Mouse (Mus musculus): Measurements from ENCODE around the gene E4f1. TPM values are rescaled to one million over a fixed set of nuclear protein-coding genes. Genes with fewer than 3 reads are reported as not detected.
A peak's percentile ranks its signal among the peaks of the same experiment; 100 is the strongest.

The E4f1 gene
- polyA plus RNA-seq, 1 experiment from 2014 or later: 54.0 TPM

- WGBS: 34% methylated on average over 11 of the region's 11 CpGs
- ATAC-seq: no peak
- peaks cover 23% of the 10 kb centered on the region for H3K36me3 ChIP-seq (ENCODE audit: control insufficient read depth, insufficient read depth)
These were observed 32.1 kb upstream of the E4f1 start for GRCm38 (mm10) chr17:24502208-24502607.

GRCm38 (mm10) chr17:24496026-24496425, 25.9 kb upstream of the E4f1 start:
- H3K9me3 ChIP-seq (ENCODE audit: control insufficient read depth, low read length): no peaks in the 10 kb centered on the region
- no peaks in the 10 kb centered on the region; the same call in none of the 2 replicates for H3K4me1 ChIP-seq (replicated peaks; ENCODE audit: control insufficient read depth, insufficient read depth, low read length)
- H3K27me3 ChIP-seq (replicated peaks; ENCODE audit: control insufficient read depth, insufficient read depth, low read length): no peaks in the 10 kb centered on the region
- no peak overlapping the region for H3K4me3 ChIP-seq (replicated peaks; ENCODE audit: low read length)
- peak overlapping the region; percentile 20; the same call in 1 of the 2 replicates for H3K27ac ChIP-seq (ENCODE audit: low read length)
- WGBS: 80% methylated on average over 1 of the region's 1 CpGs
- ATAC-seq: no peak
- H3K4me2 ChIP-seq (ENCODE audit: low read length): no peak overlapping the region
- peaks cover 13% of the 10 kb centered on the region for H3K36me3 ChIP-seq (ENCODE audit: control insufficient read depth, insufficient read depth)
- H3K9ac ChIP-seq (replicated peaks; ENCODE audit: low read depth, low read length): no peak overlapping the region

More at GRCm38 (mm10) chr17:24502208-24502607, 32.1 kb upstream of the E4f1 start:
- Histone ChIP-seq H3K9ac (replicated peaks; ENCODE audit: low read depth, low read length) (no peak overlapping the region), H3K4me3 (replicated peaks; ENCODE audit: low read length) (no peak overlapping the region), H3K4me2 (ENCODE audit: low read length) (no peak overlapping the region), H3K27ac (ENCODE audit: low read length) (no peak overlapping the region), H3K27me3 (replicated peaks; ENCODE audit: control insufficient read depth, insufficient read depth, low read length) (no peaks in the 10 kb centered on the region), H3K9me3 (ENCODE audit: control insufficient read depth, low read length) (no peaks in the 10 kb centered on the region), H3K4me1 (replicated peaks; ENCODE audit: control insufficient read depth, insufficient read depth, low read length) (no peaks in the 10 kb centered on the region)

GRCm38 (mm10) chr17:24495443-24495842, 25.3 kb upstream of the E4f1 start:
- no peaks in the 10 kb centered on the region for H3K27me3 ChIP-seq (replicated peaks; ENCODE audit: control insufficient read depth, insufficient read depth, low read length)
- peaks cover 11% of the 10 kb centered on the region for H3K36me3 ChIP-seq (ENCODE audit: control insufficient read depth, insufficient read depth)
- ATAC-seq: peak; percentile 49; the same call in 1 of the 2 replicates
- peaks cover 3% of the 10 kb centered on the region for H3K4me1 ChIP-seq (replicated peaks; ENCODE audit: control insufficient read depth, insufficient read depth, low read length)
- no peak overlapping the region for H3K4me3 ChIP-seq (replicated peaks; ENCODE audit: low read length)
- no peaks in the 10 kb centered on the region for H3K9me3 ChIP-seq (ENCODE audit: control insufficient read depth, low read length)
- H3K9ac ChIP-seq (replicated peaks; ENCODE audit: low read depth, low read length): no peak overlapping the region
- no peak overlapping the region for H3K4me2 ChIP-seq (ENCODE audit: low read length)
- peak overlapping the region; percentile 20; the same call in 1 of the 2 replicates for H3K27ac ChIP-seq (ENCODE audit: low read length)
- 58% methylated on average over 3 of the region's 3 CpGs for WGBS

- 0 out of 2 replicates have a peak, but pooled peaks have one; percentile 11 for ATAC-seq
- H3K27me3 ChIP-seq (replicated peaks; ENCODE audit: control insufficient read depth, insufficient read depth, low read length): no peaks in the 10 kb centered on the region
- H3K9ac ChIP-seq (replicated peaks; ENCODE audit: low read depth, low read length): no peak overlapping the region
- H3K4me2 ChIP-seq (ENCODE audit: low read length): no peak overlapping the region
- H3K9me3 ChIP-seq (ENCODE audit: control insufficient read depth, low read length): no peaks in the 10 kb centered on the region
- peaks cover 10% of the 10 kb centered on the region for H3K4me1 ChIP-seq (replicated peaks; ENCODE audit: control insufficient read depth, insufficient read depth, low read length)
- H3K27ac ChIP-seq (ENCODE audit: low read length): no peak overlapping the region
- 19% methylated on average over 2 of the region's 2 CpGs for WGBS
- no peak overlapping the region for H3K4me3 ChIP-seq (replicated peaks; ENCODE audit: low read length)
- peaks cover 11% of the 10 kb centered on the region for H3K36me3 ChIP-seq (ENCODE audit: control insufficient read depth, insufficient read depth)
These were observed 24.7 kb upstream of the E4f1 start for GRCm38 (mm10) chr17:24494627-24495335.

- H3K36me3 ChIP-seq (ENCODE audit: control insufficient read depth, insufficient read depth): no peaks in the 10 kb centered on the region
- H3K27me3 ChIP-seq (replicated peaks; ENCODE audit: control insufficient read depth, insufficient read depth, low read length): no peaks in the 10 kb centered on the region
- 52% methylated on average over 4 of the region's 4 CpGs for WGBS
- ATAC-seq: no peak
- H3K9ac ChIP-seq (replicated peaks; ENCODE audit: low read depth, low read length): peak overlapping the region; percentile 29; the same call in 1 of the 2 replicates
- H3K9me3 ChIP-seq (ENCODE audit: control insufficient read depth, low read length): no peaks in the 10 kb centered on the region
- H3K4me2 ChIP-seq (ENCODE audit: low read length): no peak overlapping the region; the same call in 1 of the 2 replicates
- H3K4me3 ChIP-seq (replicated peaks; ENCODE audit: low read length): no peak overlapping the region
- peaks cover 25% of the 10 kb centered on the region for H3K4me1 ChIP-seq (replicated peaks; ENCODE audit: control insufficient read depth, insufficient read depth, low read length)
- H3K27ac ChIP-seq (ENCODE audit: low read length): no peak overlapping the region
These were observed 20.3 kb upstream of the E4f1 start for GRCm38 (mm10) chr17:24490399-24490798.

GRCm38 (mm10) chr17:24489265-24490030, 19.3 kb upstream of the E4f1 start:
- peak overlapping the region; percentile 94 for H3K4me3 ChIP-seq (replicated peaks; ENCODE audit: low read length)
- H3K9me3 ChIP-seq (ENCODE audit: control insufficient read depth, low read length): no peaks in the 10 kb centered on the region
- no peaks in the 10 kb centered on the region for H3K27me3 ChIP-seq (replicated peaks; ENCODE audit: control insufficient read depth, insufficient read depth, low read length)
- peak; percentile 10; the same call in 1 of the 2 replicates for ATAC-seq
- H3K4me1 ChIP-seq (replicated peaks; ENCODE audit: control insufficient read depth, insufficient read depth, low read length): peaks cover 28% of the 10 kb centered on the region
- WGBS: 21% methylated on average over 19 of the region's 19 CpGs
- H3K9ac ChIP-seq (replicated peaks; ENCODE audit: low read depth, low read length): peak overlapping the region; percentile 97
- H3K36me3 ChIP-seq (ENCODE audit: control insufficient read depth, insufficient read depth): no peaks in the 10 kb centered on the region
- H3K27ac ChIP-seq (ENCODE audit: low read length): peak overlapping the region; percentile 91
- H3K4me2 ChIP-seq (ENCODE audit: low read length): peak overlapping the region; percentile 83

- Histone ChIP-seq H3K9me3 (ENCODE audit: control insufficient read depth, low read length) (no peaks in the 10 kb centered on the region), H3K4me3 (replicated peaks; ENCODE audit: low read length) (peak overlapping the region; percentile 94), H3K36me3 (ENCODE audit: control insufficient read depth, insufficient read depth) (no peaks in the 10 kb centered on the region), H3K27me3 (replicated peaks; ENCODE audit: control insufficient read depth, insufficient read depth, low read length) (no peaks in the 10 kb centered on the region), H3K27ac (ENCODE audit: low read length) (peak overlapping the region; percentile 91), H3K4me2 (ENCODE audit: low read length) (peak overlapping the region; percentile 83), H3K9ac (replicated peaks; ENCODE audit: low read depth, low read length) (peak overlapping the region; percentile 97), H3K4me1 (replicated peaks; ENCODE audit: control insufficient read depth, insufficient read depth, low read length) (peaks cover 28% of the 10 kb centered on the region)
- WGBS: 0% methylated on average over 54 of the region's 81 CpGs
- peak; percentile 79 for ATAC-seq
These were observed 18.6 kb upstream of the E4f1 start for GRCm38 (mm10) chr17:24488662-24489264.

GRCm38 (mm10) chr17:24488186-24488661, 18.1 kb upstream of the E4f1 start, which contains the start of gene Caskin1:
TSS of gene Caskin1 (plus strand) at chr17:24488601.
- Histone ChIP-seq H3K4me3 (replicated peaks; ENCODE audit: low read length) (peak within 1 kb of the TSS; percentile 94), H3K36me3 (ENCODE audit: control insufficient read depth, insufficient read depth) (no peaks in the 10 kb centered on the region), H3K9me3 (ENCODE audit: control insufficient read depth, low read length) (no peaks in the 10 kb centered on the region), H3K27ac (ENCODE audit: low read length) (peak within 1 kb of the TSS; percentile 91), H3K4me1 (replicated peaks; ENCODE audit: control insufficient read depth, insufficient read depth, low read length) (peaks cover 28% of the 10 kb centered on the region), H3K27me3 (replicated peaks; ENCODE audit: control insufficient read depth, insufficient read depth, low read length) (no peaks in the 10 kb centered on the region), H3K9ac (replicated peaks; ENCODE audit: low read depth, low read length) (peak within 1 kb of the TSS; percentile 97), H3K4me2 (ENCODE audit: low read length) (peak within 1 kb of the TSS; percentile 83)
- WGBS: under 1% methylated on average over 43 of the region's 45 CpGs
- ATAC-seq: peak; percentile 63
